Mouse (Mus musculus): ENCODE measurements around the gene Inafm2. TPM values are rescaled to one million over a fixed set of nuclear protein-coding genes. Genes with fewer than 3 reads are reported as not detected.

Inafm2 gene
- polyA plus RNA-seq (2015; fragmentation: Illumina TruSeq; extraction: RNeasy Lipid Tissue Mini Kit (QIAGEN cat#74804); ENCODE audit: insufficient read depth, low replicate concordance), result 22.0 TPM

GRCm38 (mm10) chr2:118745232-118745884 lies at the start of gene Inafm2:
Gene Inafm2, plus strand, starts transcription at chr2:118745758.

GRCm38 (mm10) chr2:118703913-118704730 lies 41.4 kb upstream of the Inafm2 start, which contains the start of gene Ankrd63:
Gene Ankrd63, minus strand, starts transcription at chr2:118703963.

GRCm38 (mm10) chr2:118728337-118728736 lies 17.2 kb upstream of the Inafm2 start, which contains the start of gene Plcb2:
Gene Plcb2, minus strand, starts transcription at chr2:118728438.

GRCm38 (mm10) chr2:118761906-118762783 lies 16.6 kb downstream of the Inafm2 start, which contains the start of gene Ccdc9b:
Gene Ccdc9b, minus strand, starts transcription at chr2:118762661.

GRCm38 (mm10) chr2:118772158-118772874 lies 26.8 kb downstream of the Inafm2 start, which contains the start of gene Phgr1:
Gene Phgr1, plus strand, starts transcription at chr2:118772769.

GRCm38 (mm10) chr2:118779504-118780480 lies 34.2 kb downstream of the Inafm2 start, which contains the start of gene Disp2:
Gene Disp2, plus strand, starts transcription at chr2:118779719.

Other genes with a start within 250 kb of the Inafm2 start
- gene Bmf, start 196.1 kb upstream of the Inafm2 start, polyA plus RNA-seq (2015; fragmentation: Illumina TruSeq; extraction: RNeasy Lipid Tissue Mini Kit (QIAGEN cat#74804); ENCODE audit: insufficient read depth, low replicate concordance), result 21.3 TPM
- gene Bub1b, start 147.5 kb upstream of the Inafm2 start, polyA plus RNA-seq (2015; fragmentation: Illumina TruSeq; extraction: RNeasy Lipid Tissue Mini Kit (QIAGEN cat#74804); ENCODE audit: insufficient read depth, low replicate concordance), result 20.2 TPM
- 0.19 TPM for gene Pak6, start 82.5 kb upstream of the Inafm2 start, polyA plus RNA-seq (2015; fragmentation: Illumina TruSeq; extraction: RNeasy Lipid Tissue Mini Kit (QIAGEN cat#74804); ENCODE audit: insufficient read depth, low replicate concordance)
- not detected for gene Ankrd63, start 41.8 kb upstream of the Inafm2 start, polyA plus RNA-seq (2015; fragmentation: Illumina TruSeq; extraction: RNeasy Lipid Tissue Mini Kit (QIAGEN cat#74804); ENCODE audit: insufficient read depth, low replicate concordance)
- 56.9 TPM for gene Plcb2, start 17.3 kb upstream of the Inafm2 start, polyA plus RNA-seq (2015; fragmentation: Illumina TruSeq; extraction: RNeasy Lipid Tissue Mini Kit (QIAGEN cat#74804); ENCODE audit: insufficient read depth, low replicate concordance)
- 6.8 TPM for gene Ccdc9b, start 16.9 kb downstream of the Inafm2 start, polyA plus RNA-seq (2015; fragmentation: Illumina TruSeq; extraction: RNeasy Lipid Tissue Mini Kit (QIAGEN cat#74804); ENCODE audit: insufficient read depth, low replicate concordance)
- not detected for gene Phgr1, start 27.0 kb downstream of the Inafm2 start, polyA plus RNA-seq (2015; fragmentation: Illumina TruSeq; extraction: RNeasy Lipid Tissue Mini Kit (QIAGEN cat#74804); ENCODE audit: insufficient read depth, low replicate concordance)
- gene Disp2, start 34.0 kb downstream of the Inafm2 start, polyA plus RNA-seq (2015; fragmentation: Illumina TruSeq; extraction: RNeasy Lipid Tissue Mini Kit (QIAGEN cat#74804); ENCODE audit: insufficient read depth, low replicate concordance), result 0.12 TPM
- 26.7 TPM for gene Knstrn, start 68.2 kb downstream of the Inafm2 start, polyA plus RNA-seq (2015; fragmentation: Illumina TruSeq; extraction: RNeasy Lipid Tissue Mini Kit (QIAGEN cat#74804); ENCODE audit: insufficient read depth, low replicate concordance)
- 75.0 TPM for gene Ivd, start 116.2 kb downstream of the Inafm2 start, polyA plus RNA-seq (2015; fragmentation: Illumina TruSeq; extraction: RNeasy Lipid Tissue Mini Kit (QIAGEN cat#74804); ENCODE audit: insufficient read depth, low replicate concordance)
- 15.3 TPM for gene Bahd1, start 154.6 kb downstream of the Inafm2 start, polyA plus RNA-seq (2015; fragmentation: Illumina TruSeq; extraction: RNeasy Lipid Tissue Mini Kit (QIAGEN cat#74804); ENCODE audit: insufficient read depth, low replicate concordance)
- 5.7 TPM for gene Chst14, start 180.7 kb downstream of the Inafm2 start, polyA plus RNA-seq (2015; fragmentation: Illumina TruSeq; extraction: RNeasy Lipid Tissue Mini Kit (QIAGEN cat#74804); ENCODE audit: insufficient read depth, low replicate concordance)